Comparison of ENCODE assay signal across 10 mouse cellular contexts in the genomic region with DNA sequence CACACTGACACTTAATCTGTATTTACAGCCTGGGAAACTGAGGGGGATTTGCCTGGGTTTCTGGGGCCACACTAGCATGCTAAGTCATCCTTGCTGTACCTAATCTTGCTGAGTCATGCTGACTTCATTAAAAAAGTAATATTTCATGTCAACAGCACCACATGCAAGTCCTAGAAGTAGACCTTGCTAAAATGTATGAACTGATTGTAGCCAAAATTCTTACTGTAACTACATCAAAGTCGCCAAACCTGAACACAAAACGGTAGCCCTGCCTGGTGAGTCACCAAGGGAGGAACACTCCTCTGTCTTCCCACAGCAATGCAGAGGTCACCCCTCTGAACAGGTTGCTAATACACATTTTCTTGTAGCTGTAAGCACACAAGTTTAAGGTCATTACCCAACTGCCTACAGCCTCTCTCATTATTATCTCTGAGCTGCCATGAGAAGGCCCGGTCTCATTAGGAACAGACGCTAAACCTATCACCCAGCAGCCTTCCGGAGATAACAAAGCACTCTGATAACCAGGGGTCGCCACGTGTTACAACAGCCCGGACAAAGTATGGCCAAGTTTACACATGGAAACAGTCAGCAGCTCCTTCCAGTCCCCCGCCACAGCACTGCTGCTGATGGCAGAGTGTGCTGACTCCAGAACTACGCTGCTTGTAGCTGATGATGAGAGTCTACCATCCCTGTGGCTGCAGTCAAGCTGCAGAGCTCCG. TPM values are rescaled to one million over a fixed set of nuclear protein-coding genes. Genes with fewer than 3 reads are reported as not detected.
DNase-seq lines count a peak whose midpoint lies in the region; ATAC-seq and TF ChIP-seq lines count a peak whose summit lies in the region.
"Had no signal": no experiment of that assay in that cellular context is flagged by ENCODE, and none has a peak within 500 bp of the region (broad histone marks: within the 10 kb centered on the region; RNA-seq: fewer than 3 reads in every experiment).

No protein-coding gene starts in this region.

- H3K4me3 ChIP-seq in forebrain, embryonic 10.5 days: no peak overlapping the region
- H3K4me3 ChIP-seq in forebrain, embryonic 11.5 days (ENCODE audit: low read depth, low read length): no peak overlapping the region
- no peak overlapping the region for H3K4me3 ChIP-seq in C2C12 (ENCODE audit: insufficient read depth, poor library complexity, severe bottlenecking)
- H3K4me3 ChIP-seq in embryonic facial prominence, embryonic 15.5 days (replicated peaks): no peak overlapping the region
- H3K4me3 ChIP-seq in liver, embryonic 12.5 days: peak overlapping the region; percentile 60
- H3K4me3 ChIP-seq: forebrain, embryonic 13.5 days; limb, embryonic 15.5 days had no signal

- H3K79me3 ChIP-seq in C2C12 (ENCODE audit: low read depth): peaks cover 15% of the 10 kb centered on the region

- H3K4me2 ChIP-seq in forebrain, embryonic 11.5 days (ENCODE audit: low read depth, low read length, severe bottlenecking): no peak overlapping the region
- H3K4me2 ChIP-seq in embryonic facial prominence, embryonic 15.5 days (replicated peaks): no peak overlapping the region
- peak overlapping the region; percentile 86 for H3K4me2 ChIP-seq in liver, embryonic 12.5 days
- H3K4me2 ChIP-seq: forebrain, embryonic 13.5 days; limb, embryonic 15.5 days had no signal

- H3K9me3 ChIP-seq in forebrain, embryonic 10.5 days: no peaks in the 10 kb centered on the region
- no peaks in the 10 kb centered on the region for H3K9me3 ChIP-seq in forebrain, embryonic 11.5 days (ENCODE audit: control insufficient read depth, low read length)
- H3K9me3 ChIP-seq in embryonic facial prominence, embryonic 15.5 days (replicated peaks): no peaks in the 10 kb centered on the region
- no peaks in the 10 kb centered on the region for H3K9me3 ChIP-seq in liver, embryonic 12.5 days (replicated peaks)
- H3K9me3 ChIP-seq: forebrain, embryonic 13.5 days; limb, embryonic 15.5 days had no signal

- H3K27ac ChIP-seq in forebrain, embryonic 10.5 days: peak overlapping the region; percentile 26; the same call in 1 of the 2 replicates
- H3K27ac ChIP-seq in forebrain, embryonic 11.5 days (ENCODE audit: low read depth, low read length): no peak overlapping the region
- H3K27ac ChIP-seq in embryonic facial prominence, embryonic 15.5 days (replicated peaks): 0 out of 2 replicates have a peak overlapping the region, but pooled peaks have one; percentile 14
- peak overlapping the region; percentile 98 for H3K27ac ChIP-seq in liver, embryonic 12.5 days
- H3K27ac ChIP-seq: forebrain, embryonic 13.5 days; limb, embryonic 15.5 days had no signal

- H3ac ChIP-seq in C2C12 (ENCODE audit: control insufficient read depth, insufficient read length, low read depth): no peak overlapping the region

- peaks cover 18% of the 10 kb centered on the region for H3K4me1 ChIP-seq in forebrain, embryonic 10.5 days
- no peaks in the 10 kb centered on the region for H3K4me1 ChIP-seq in forebrain, embryonic 11.5 days (replicated peaks; ENCODE audit: control insufficient read depth, insufficient read depth, low read length)
- H3K4me1 ChIP-seq in embryonic facial prominence, embryonic 15.5 days: peaks cover 28% of the 10 kb centered on the region
- peaks cover 86% of the 10 kb centered on the region for H3K4me1 ChIP-seq in liver, embryonic 12.5 days

- no peak for TF ChIP-seq CTCF in C2C12 (IDR thresholded peaks at IDR 0.05; ENCODE audit: control insufficient read depth, insufficient read depth, insufficient read length)

- no peak overlapping the region for H3K9ac ChIP-seq in forebrain, embryonic 11.5 days (ENCODE audit: low read length)
- H3K9ac ChIP-seq in embryonic facial prominence, embryonic 15.5 days: no peak overlapping the region
- peak overlapping the region; percentile 78 for H3K9ac ChIP-seq in liver, embryonic 12.5 days
- H3K9ac ChIP-seq: forebrain, embryonic 13.5 days; limb, embryonic 15.5 days had no signal

- 79% methylated on average over 11 of the region's 11 CpGs for WGBS in forebrain, embryonic 10.5 days
- 76% methylated on average over 11 of the region's 11 CpGs for WGBS in forebrain, embryonic 11.5 days
- 69% methylated on average over 11 of the region's 11 CpGs for WGBS in embryonic facial prominence, embryonic 15.5 days
- 7% methylated on average over 11 of the region's 11 CpGs for WGBS in liver, embryonic 12.5 days (ENCODE audit: insufficient replicate concordance)

- DNase-seq in forebrain, embryonic 10.5 days (ENCODE audit: extremely low spot score, low spot score): no peak
- no peak for DNase-seq in forebrain, embryonic 11.5 days (ENCODE audit: low spot score)
- no peak for DNase-seq in cerebellum, adult 11-12 months
- DNase-seq in neural tube, embryonic 10.5 days (ENCODE audit: extremely low spot score, low spot score): no peak
- DNase-seq in cerebellum, adult 11 months: no peak

- H3K79me2 ChIP-seq in C2C12 (ENCODE audit: control insufficient read depth, insufficient read depth): peaks cover 54% of the 10 kb centered on the region

- ATAC-seq in forebrain, embryonic 11.5 days (replicated peaks; ENCODE audit: low FRiP score): no peak
- no peak for ATAC-seq in embryonic facial prominence, embryonic 15.5 days (ENCODE audit: insufficient number of reproducible peaks, low FRiP score, low TSS enrichment, low read depth)
- ATAC-seq in liver, embryonic 12.5 days: peak; percentile 82
- ATAC-seq: forebrain, embryonic 13.5 days had no signal

- peaks cover 6% of the 10 kb centered on the region for H3K36me3 ChIP-seq in forebrain, embryonic 10.5 days (replicated peaks)
- no peaks in the 10 kb centered on the region for H3K36me3 ChIP-seq in forebrain, embryonic 11.5 days (ENCODE audit: control insufficient read depth, insufficient read depth, low read length)
- no peaks in the 10 kb centered on the region for H3K36me3 ChIP-seq in C2C12 (ENCODE audit: control insufficient read depth, insufficient read depth)
- 0 out of 2 replicates have a peak, but pooled peaks cover 3% of the 10 kb centered on the region for H3K36me3 ChIP-seq in embryonic facial prominence, embryonic 15.5 days
- peaks cover 22% of the 10 kb centered on the region for H3K36me3 ChIP-seq in liver, embryonic 12.5 days

- no peaks in the 10 kb centered on the region for H3K27me3 ChIP-seq in forebrain, embryonic 10.5 days (ENCODE audit: poor library complexity, severe bottlenecking)
- no peaks in the 10 kb centered on the region for H3K27me3 ChIP-seq in forebrain, embryonic 11.5 days (ENCODE audit: control insufficient read depth, insufficient read depth, low read length)
- H3K27me3 ChIP-seq in C2C12 (ENCODE audit: control insufficient read depth, insufficient read depth, insufficient read length): no peaks in the 10 kb centered on the region
- H3K27me3 ChIP-seq in embryonic facial prominence, embryonic 15.5 days: no peaks in the 10 kb centered on the region
- H3K27me3 ChIP-seq in liver, embryonic 12.5 days (replicated peaks): no peaks in the 10 kb centered on the region
- H3K27me3 ChIP-seq: forebrain, embryonic 13.5 days; limb, embryonic 15.5 days had no signal

TF ChIP-seq in C2C12, 6 proteins besides CTCF, POLR2A, EP300 and RAD21:
- TF ChIP-seq MAX (IDR thresholded peaks at IDR 0.05): peak; percentile 23
- no peak for TF ChIP-seq MYOG (IDR thresholded peaks at IDR 0.05; ENCODE audit: control insufficient read depth, extremely low read depth, insufficient read length)
- no peak for TF ChIP-seq USF1 (IDR thresholded peaks at IDR 0.05; ENCODE audit: low read depth)
- TF ChIP-seq MYOD1 (IDR thresholded peaks at IDR 0.05; ENCODE audit: control insufficient read depth, insufficient read length, low read depth): no peak
- peak; percentile 81 for TF ChIP-seq FOSL1 (IDR thresholded peaks at IDR 0.05; ENCODE audit: insufficient read depth, low read length, poor library complexity, severe bottlenecking)
- no peak for TF ChIP-seq CEBPB (IDR thresholded peaks at IDR 0.05; ENCODE audit: low read depth)

RNA-seq across cellular contexts. Expression of gene Tbcel, which starts 46.1 kb away (rescaled TPM):
- polyA plus RNA-seq in forebrain, embryonic 10.5 days (2016; fragmentation: Nextera tagmentation; extraction: Ambion mirVana): 3.3 and 3.7 TPM in 2 replicates
- 5.5 and 5.8 TPM in 2 replicates for polyA plus RNA-seq in forebrain, embryonic 11.5 days (2014; fragmentation: Nextera tagmentation; extraction: Ambion mirVana)
- polyA plus RNA-seq in C2C12 (2012; fragmentation: generic; extraction: Trizol): 5.3 TPM
- polyA plus RNA-seq in embryonic facial prominence, embryonic 15.5 days (2015; fragmentation: Nextera tagmentation; extraction: Ambion mirVana): 4.7 and 5.0 TPM in 2 replicates
- polyA plus RNA-seq in liver, embryonic 12.5 days (2016; fragmentation: Nextera tagmentation; extraction: Ambion mirVana): 10.0 and 10.7 TPM in 2 replicates
